Mouse (Mus musculus) megakaryocyte, embryonic 14.5 days (primary cell): ENCODE data around the gene Celf6. TPM values are rescaled to one million over a fixed set of nuclear protein-coding genes. Genes with fewer than 3 reads are reported as not detected.

Experiments used
- H3K27me3 ChIP-seq: replicated peaks from 2 replicates; pipeline ENCODE3; 2012; ENCODE audit warnings: inconsistent platforms
- H3K36me3 ChIP-seq: replicated peaks from 2 replicates; pipeline ENCODE3; 2012; ENCODE audit warnings: low read length, inconsistent platforms, mixed read lengths
- H3K4me1 ChIP-seq: 2 replicates; pipeline ENCODE4 v1.6.1; 2012; ENCODE audit warnings: inconsistent platforms
- H3K4me3 ChIP-seq: replicated peaks from 2 replicates; pipeline ENCODE3; 2012; ENCODE audit warnings: moderate library complexity, mild to moderate bottlenecking, inconsistent platforms
- H3K9me3 ChIP-seq: 2 replicates; pipeline ENCODE4 v1.6.1; 2012; ENCODE audit warnings: inconsistent platforms
- FLI1 ChIP-seq: IDR thresholded peaks from 2 replicates; pipeline ENCODE4 v1.6.1; 2012; ENCODE audit warnings: low read length, inconsistent platforms, mixed read lengths
- GATA1 ChIP-seq: IDR thresholded peaks from 3 replicates; pipeline ENCODE4 v1.6.1; 2012; ENCODE audit warnings: mixed read lengths, low read length, inconsistent platforms, borderline replicate concordance
- polyA plus RNA-seq: library from polyadenylated mRNA; stranded (reverse); fragments of >175 nt; gene quantifications from 2 replicates; pipeline ENCODE4 v1.2.3, GENCODE M21; 2012; ENCODE audit warnings: low replicate concordance; ENCODE audit not compliant: insufficient read depth

Celf6 gene
- polyA plus RNA-seq, 1 experiment = not detected

DNA sequence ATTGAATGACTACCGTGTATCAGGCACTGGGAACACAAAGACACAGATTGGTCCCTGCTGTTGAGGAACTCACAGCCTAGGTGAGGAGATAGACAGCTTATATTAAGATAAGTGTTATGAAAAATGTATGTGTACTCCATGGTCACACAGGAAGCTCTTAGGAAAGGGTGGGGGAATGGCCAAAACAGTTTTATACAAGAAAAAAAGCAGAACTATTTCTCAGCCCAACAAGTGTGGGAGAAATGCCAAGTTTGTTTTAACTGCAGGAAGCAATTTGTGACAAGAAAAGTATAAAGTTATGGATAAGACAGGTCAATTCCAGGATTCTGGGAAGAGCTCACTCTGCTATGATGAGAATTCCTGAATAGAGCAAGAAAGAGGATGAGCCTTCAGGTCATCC, 29.8 kb upstream of the Celf6 start:
- TF ChIP-seq GATA1 (no peak), FLI1 (no peak)
- Histone ChIP-seq H3K36me3 (peaks cover 84% of the 10 kb centered on the region), H3K4me1 (peaks cover 95% of the 10 kb centered on the region), H3K4me3 (no peak overlapping the region), H3K27me3 (no peaks in the 10 kb centered on the region), H3K9me3 (no peaks in the 10 kb centered on the region)

GRCm38 (mm10) chr9:59548961-59549487, 28.7 kb upstream of the Celf6 start:
- peaks cover 95% of the 10 kb centered on the region for H3K4me1 ChIP-seq
- H3K9me3 ChIP-seq = no peaks in the 10 kb centered on the region
- peaks cover 87% of the 10 kb centered on the region for H3K36me3 ChIP-seq
- no peak for TF ChIP-seq GATA1
- TF ChIP-seq FLI1 = no peak
- no peaks in the 10 kb centered on the region for H3K27me3 ChIP-seq
- no peak overlapping the region for H3K4me3 ChIP-seq

GRCm38 (mm10) chr9:59550077-59550476, 27.6 kb upstream of the Celf6 start:
- Histone ChIP-seq H3K27me3 (no peaks in the 10 kb centered on the region), H3K4me3 (peak overlapping the region; percentile 18), H3K4me1 (peaks cover 93% of the 10 kb centered on the region), H3K36me3 (peaks cover 93% of the 10 kb centered on the region), H3K9me3 (no peaks in the 10 kb centered on the region)
- TF ChIP-seq GATA1 (no peak), FLI1 (no peak)

GRCm38 (mm10) chr9:59551017-59551416, 26.7 kb upstream of the Celf6 start:
- H3K9me3 ChIP-seq = no peaks in the 10 kb centered on the region
- peaks cover 97% of the 10 kb centered on the region for H3K36me3 ChIP-seq
- TF ChIP-seq FLI1 (no peak), GATA1 (no peak)
- H3K27me3 ChIP-seq = no peaks in the 10 kb centered on the region
- peaks cover 95% of the 10 kb centered on the region for H3K4me1 ChIP-seq
- H3K4me3 ChIP-seq = peak overlapping the region; percentile 8

DNA sequence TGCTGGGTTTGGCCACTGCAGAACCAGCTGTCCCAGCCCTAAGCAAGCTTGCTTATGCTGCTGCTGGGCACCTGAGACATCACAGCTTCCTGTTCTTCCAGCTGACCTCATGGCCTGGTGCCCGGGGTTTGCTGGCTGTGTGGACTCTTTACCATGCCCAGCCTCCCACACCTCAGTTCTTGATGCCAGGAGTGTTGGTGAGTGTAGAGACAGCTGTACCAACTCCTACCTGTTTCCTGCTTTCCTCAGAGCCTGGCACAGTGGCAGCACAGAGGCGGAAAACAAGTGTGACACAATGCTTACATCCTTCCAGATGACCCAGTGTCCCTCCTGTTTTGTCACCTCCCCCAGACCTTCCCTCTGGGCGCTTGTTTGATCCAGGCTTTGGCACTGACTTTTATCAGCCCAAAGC, 26.1 kb upstream of the Celf6 start:
- Histone ChIP-seq H3K36me3 (peaks cover 97% of the 10 kb centered on the region), H3K4me1 (peaks cover 89% of the 10 kb centered on the region), H3K27me3 (no peaks in the 10 kb centered on the region), H3K4me3 (peak overlapping the region; percentile 71), H3K9me3 (no peaks in the 10 kb centered on the region)
- TF ChIP-seq FLI1 (no peak), GATA1 (no peak)

DNA sequence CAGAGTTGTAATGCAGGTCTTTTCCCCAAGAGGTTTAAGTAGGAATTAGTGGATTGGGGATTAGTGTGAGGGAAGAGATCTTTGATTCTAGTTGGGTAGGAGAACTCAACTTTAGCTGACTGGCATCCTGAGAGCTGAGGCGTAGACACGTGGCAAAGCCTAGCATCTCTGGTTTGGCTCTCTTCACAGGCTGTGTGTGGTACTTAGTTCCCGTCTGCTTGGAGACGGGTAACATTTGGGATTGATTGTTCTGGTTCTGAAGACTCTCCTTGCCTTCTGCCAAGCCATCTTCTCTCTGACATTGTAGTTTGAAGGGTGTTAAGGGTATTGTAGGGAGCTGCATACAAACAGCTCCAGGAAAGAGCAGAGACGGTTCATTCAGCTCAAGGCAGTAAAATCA, 25.1 kb upstream of the Celf6 start:
- TF ChIP-seq FLI1 = no peak
- Histone ChIP-seq H3K9me3 (no peaks in the 10 kb centered on the region), H3K4me1 (peaks cover 80% of the 10 kb centered on the region), H3K36me3 (peaks cover 97% of the 10 kb centered on the region), H3K4me3 (no peak overlapping the region), H3K27me3 (no peaks in the 10 kb centered on the region)

GRCm38 (mm10) chr9:59553719-59554118, 24.0 kb upstream of the Celf6 start:
- no peak for TF ChIP-seq FLI1
- no peak for TF ChIP-seq GATA1
- Histone ChIP-seq H3K27me3 (no peaks in the 10 kb centered on the region), H3K36me3 (peaks cover 97% of the 10 kb centered on the region), H3K4me1 (peaks cover 69% of the 10 kb centered on the region), H3K9me3 (no peaks in the 10 kb centered on the region), H3K4me3 (no peak overlapping the region)

DNA sequence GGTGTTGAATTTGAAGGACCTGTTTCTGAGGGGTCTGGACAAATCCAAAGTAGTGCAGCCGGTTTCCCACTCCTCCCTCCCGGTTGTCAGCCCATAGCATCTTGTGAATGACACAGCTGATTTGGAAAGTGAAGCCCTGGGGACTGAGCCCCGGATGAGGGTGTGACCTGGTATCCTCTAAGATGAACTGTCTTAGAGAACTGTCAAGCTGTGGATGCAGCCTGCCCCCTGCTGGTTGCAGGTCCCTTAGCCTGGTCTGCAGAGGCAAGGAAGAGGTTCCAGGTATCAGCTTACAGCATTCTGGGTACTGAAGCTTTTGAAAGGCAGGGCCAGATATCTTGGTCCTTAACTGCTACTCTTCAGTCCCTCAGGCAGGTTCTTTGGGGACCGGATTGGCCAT, 12.1 kb upstream of the Celf6 start:
- TF ChIP-seq GATA1 (no peak), FLI1 (no peak)
- Histone ChIP-seq H3K4me1 (peaks cover 42% of the 10 kb centered on the region), H3K27me3 (peaks cover 8% of the 10 kb centered on the region)

DNA sequence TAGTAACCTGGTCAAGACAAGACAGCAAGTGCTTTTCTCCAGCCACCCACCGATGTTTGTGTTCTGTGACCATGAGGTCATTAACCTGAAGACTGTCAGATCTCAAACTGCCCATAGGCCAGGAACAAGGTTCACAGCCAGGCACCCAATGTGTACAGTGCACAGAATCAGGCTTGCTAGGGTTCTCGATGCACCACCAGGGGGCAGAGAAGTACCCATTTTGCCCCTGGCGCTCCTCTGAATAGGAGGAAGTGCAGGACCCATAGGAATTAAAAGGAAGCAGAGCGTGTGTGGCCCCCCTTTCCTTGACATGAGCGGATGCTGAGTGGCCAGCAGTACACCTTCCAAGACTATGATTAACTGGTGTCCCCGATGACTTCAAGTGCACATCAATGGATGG, 10.6 kb upstream of the Celf6 start:
- Histone ChIP-seq H3K27me3 (peaks cover 10% of the 10 kb centered on the region), H3K36me3 (peaks cover 40% of the 10 kb centered on the region), H3K4me1 (peaks cover 39% of the 10 kb centered on the region), H3K9me3 (no peaks in the 10 kb centered on the region), H3K4me3 (peak overlapping the region; percentile 36)
- no peak for TF ChIP-seq GATA1

More for the DNA sequence above, 12.1 kb upstream of the Celf6 start:
- no peaks in the 10 kb centered on the region for H3K9me3 ChIP-seq
- no peak overlapping the region for H3K4me3 ChIP-seq
- H3K36me3 ChIP-seq = peaks cover 56% of the 10 kb centered on the region

- peaks cover 22% of the 10 kb centered on the region for H3K27me3 ChIP-seq
- TF ChIP-seq GATA1 = no peak
- no peak for TF ChIP-seq FLI1
- H3K4me1 ChIP-seq = peaks cover 16% of the 10 kb centered on the region
- H3K4me3 ChIP-seq = no peak overlapping the region
- H3K36me3 ChIP-seq = no peaks in the 10 kb centered on the region
- no peaks in the 10 kb centered on the region for H3K9me3 ChIP-seq
Observed at GRCm38 (mm10) chr9:59571852-59572251, 5.9 kb upstream of the Celf6 start.

GRCm38 (mm10) chr9:59577401-59577800, 316 bp upstream of the Celf6 start:
- peaks cover 64% of the 10 kb centered on the region for H3K27me3 ChIP-seq

More at GRCm38 (mm10) chr9:59577401-59577800, 316 bp upstream of the Celf6 start:
- peak overlapping the region; percentile 88 for H3K4me3 ChIP-seq
- H3K9me3 ChIP-seq = no peaks in the 10 kb centered on the region
- TF ChIP-seq FLI1 = no peak
- TF ChIP-seq GATA1 = no peak
- peaks cover 17% of the 10 kb centered on the region for H3K4me1 ChIP-seq
- no peaks in the 10 kb centered on the region for H3K36me3 ChIP-seq
